Mouse (Mus musculus) MEL (cell line): ENCODE data around the gene Zfp78. TPM values are rescaled to one million over a fixed set of nuclear protein-coding genes. Genes with fewer than 3 reads are reported as not detected.

ENCODE experiments used
- DNase-seq: peaks from one replicate; pipeline ENCODE4 v3.0.0; 2011; ENCODE audit warnings: low read depth, low spot score
- H3K27ac ChIP-seq: 2 replicates; pipeline ENCODE4 v1.5.1; 2012; ENCODE audit warnings: low read depth, mild to moderate bottlenecking, control low read depth, low read length, moderate library complexity; ENCODE audit not compliant: control insufficient read depth
- H3K27me3 ChIP-seq, 2 experiments: fragments of 150-350 bp in 1 of 2; sonication (generic) in 1 of 2; 2 replicates each; pipeline ENCODE4 v1.6.1; 2012; ENCODE audit warnings: low read length in 2 of 2, mild to moderate bottlenecking in 2 of 2, improper control_type of control experiment in 1 of 2, moderate library complexity in 1 of 2; ENCODE audit not compliant: insufficient read depth in 2 of 2, control insufficient read depth in 1 of 2
- H3K36me3 ChIP-seq, 2 experiments: 2 replicates each; pipeline ENCODE4 v1.6.1; 2012 to 2014; ENCODE audit warnings: low read length in 2 of 2, improper control_type of control experiment in 1 of 2, inconsistent platforms in 1 of 2, mild to moderate bottlenecking in 1 of 2; ENCODE audit not compliant: insufficient read depth in 2 of 2, control insufficient read depth in 1 of 2
- H3K4me1 ChIP-seq, 2 experiments: fragments of 150-350 bp in 1 of 2; sonication (generic) in 1 of 2; 2 replicates each; pipeline ENCODE4 v1.6.1; 2012; ENCODE audit warnings: low read length in 2 of 2, improper control_type of control experiment in 1 of 2, mild to moderate bottlenecking in 1 of 2; ENCODE audit not compliant: insufficient read depth in 2 of 2, control insufficient read depth in 1 of 2
- H3K4me3 ChIP-seq, 2 experiments: fragments of 150-350 bp in 1 of 2; sonication (generic) in 1 of 2; 2 replicates each; pipeline ENCODE4 v1.5.1; 2012; ENCODE audit warnings: low read depth in 2 of 2, low read length in 2 of 2, mild to moderate bottlenecking in 2 of 2, moderate library complexity in 2 of 2, control low read depth in 1 of 2, improper control_type of control experiment in 1 of 2; ENCODE audit not compliant: control insufficient read depth in 1 of 2, insufficient read depth in 1 of 2
- H3K79me2 ChIP-seq: 2 replicates; pipeline ENCODE4 v1.6.1; 2012; ENCODE audit warnings: mild to moderate bottlenecking, low read length, moderate library complexity; ENCODE audit not compliant: control insufficient read depth, poor library complexity, insufficient read depth
- H3K9ac ChIP-seq: 2 replicates; pipeline ENCODE4 v1.6.1; 2012; ENCODE audit warnings: low read depth, mild to moderate bottlenecking, control low read depth, low read length, moderate library complexity; ENCODE audit not compliant: control insufficient read depth, poor library complexity, severe bottlenecking
- H3K9me3 ChIP-seq: fragments of 150-350 bp; sonication (generic); replicated peaks from 2 replicates; pipeline ENCODE4 v1.6.1; 2012; ENCODE audit warnings: mild to moderate bottlenecking, low read length, improper control_type of control experiment, moderate library complexity; ENCODE audit not compliant: insufficient read depth
- BHLHE40 ChIP-seq: IDR thresholded peaks from 2 replicates; pipeline ENCODE4 v1.6.1; 2012; ENCODE audit warnings: low read depth, mild to moderate bottlenecking, inconsistent platforms, low read length, improper control_type of control experiment, borderline replicate concordance
- CHD2 ChIP-seq: IDR thresholded peaks from 2 replicates; pipeline ENCODE4 v1.6.1; 2011; ENCODE audit warnings: low read length, improper control_type of control experiment
- CTCF ChIP-seq, 3 experiments: IDR thresholded peaks in 2 of 3; conservative IDR thresholded peaks in 1 of 3; 2 replicates each; pipeline ENCODE4 v1.5.1; 2011 to 2012; ENCODE audit warnings: low read length in 3 of 3, low read depth in 2 of 3, mild to moderate bottlenecking in 2 of 3, improper control_type of control experiment in 1 of 3, inconsistent platforms in 1 of 3, mixed read lengths in 1 of 3, moderate library complexity in 1 of 3; ENCODE audit not compliant: control insufficient read depth in 1 of 3, insufficient read depth in 1 of 3, poor library complexity in 1 of 3, severe bottlenecking in 1 of 3
- E2F4 ChIP-seq: IDR thresholded peaks from 2 replicates; pipeline ENCODE4 v1.6.1; 2011; ENCODE audit warnings: low read depth, low read length, improper control_type of control experiment, borderline replicate concordance
- ELF1 ChIP-seq: IDR thresholded peaks from 2 replicates; pipeline ENCODE4 v1.6.1; 2014; ENCODE audit warnings: low read depth, mild to moderate bottlenecking, inconsistent platforms, low read length, improper control_type of control experiment, moderate library complexity
- GABPA ChIP-seq: IDR thresholded peaks from 2 replicates; pipeline ENCODE4 v1.6.1; 2012; ENCODE audit warnings: low read depth, mild to moderate bottlenecking, inconsistent platforms, low read length, improper control_type of control experiment, moderate library complexity
- GATA1 ChIP-seq: IDR thresholded peaks from 2 replicates; pipeline ENCODE4 v1.6.1; 2011; ENCODE audit warnings: low read depth, low read length, improper control_type of control experiment
- HCFC1 ChIP-seq: IDR thresholded peaks from 2 replicates; pipeline ENCODE4 v1.6.1; 2012; ENCODE audit warnings: low read depth, mild to moderate bottlenecking, inconsistent platforms, low read length, improper control_type of control experiment, moderate library complexity
- JUND ChIP-seq: IDR thresholded peaks from 2 replicates; pipeline ENCODE4 v1.6.1; 2011; ENCODE audit warnings: low read depth, mild to moderate bottlenecking, improper control_type of control experiment, low read length
- KAT2A ChIP-seq: conservative IDR thresholded peaks from 2 replicates; pipeline ENCODE4 v1.6.1; 2012; ENCODE audit warnings: low read depth, low read length, improper control_type of control experiment, inconsistent platforms
- MAX ChIP-seq: IDR thresholded peaks from 2 replicates; pipeline ENCODE4 v1.6.1; 2011; ENCODE audit warnings: low read length, improper control_type of control experiment
- MAZ ChIP-seq: IDR thresholded peaks from 2 replicates; pipeline ENCODE4 v1.6.1; 2012; ENCODE audit warnings: low read depth, mild to moderate bottlenecking, inconsistent platforms, low read length, improper control_type of control experiment
- MEF2A ChIP-seq: IDR thresholded peaks from 2 replicates; pipeline ENCODE4 v1.6.1; 2014; ENCODE audit warnings: low read depth, mild to moderate bottlenecking, inconsistent platforms, low read length, improper control_type of control experiment; ENCODE audit not compliant: poor library complexity, insufficient replicate concordance, severe bottlenecking; ENCODE audit errors: extremely low read depth
- MXI1 ChIP-seq: IDR thresholded peaks from 2 replicates; pipeline ENCODE4 v1.6.1; 2011; ENCODE audit warnings: mild to moderate bottlenecking, low read depth, low read length, improper control_type of control experiment
- MYC ChIP-seq: IDR thresholded peaks from 2 replicates; pipeline ENCODE4 v1.6.1; 2011; ENCODE audit warnings: low read depth, mild to moderate bottlenecking, low read length, improper control_type of control experiment, moderate library complexity
- NELFE ChIP-seq: IDR thresholded peaks from 2 replicates; pipeline ENCODE4 v1.6.1; 2011; ENCODE audit warnings: low read depth, low read length, improper control_type of control experiment
- POLR2A ChIP-seq, 2 experiments: IDR thresholded peaks; 2 replicates each; pipeline ENCODE4 v1.6.1; 2011 to 2012; ENCODE audit warnings: low read length in 2 of 2, mild to moderate bottlenecking in 2 of 2, control low read depth in 1 of 2, improper control_type of control experiment in 1 of 2, low read depth in 1 of 2, moderate library complexity in 1 of 2; ENCODE audit not compliant: control insufficient read depth in 1 of 2, insufficient read depth in 1 of 2, poor library complexity in 1 of 2
- POLR2AphosphoS5 ChIP-seq: IDR thresholded peaks from 2 replicates; pipeline ENCODE4 v1.6.1; 2012; ENCODE audit warnings: low read depth, borderline replicate concordance, mild to moderate bottlenecking, inconsistent platforms, low read length, moderate library complexity, mixed read lengths
- RAD21 ChIP-seq: IDR thresholded peaks from 2 replicates; pipeline ENCODE4 v1.6.1; 2011; ENCODE audit warnings: mild to moderate bottlenecking, low read depth, low read length, improper control_type of control experiment
- SMC3 ChIP-seq: IDR thresholded peaks from 2 replicates; pipeline ENCODE4 v1.6.1; 2011; ENCODE audit warnings: low read depth, low read length, improper control_type of control experiment
- TAL1 ChIP-seq: IDR thresholded peaks from 2 replicates; pipeline ENCODE4 v1.6.1; 2012; ENCODE audit warnings: mild to moderate bottlenecking, inconsistent platforms, low read length, moderate library complexity, mixed read lengths
- TBP ChIP-seq: IDR thresholded peaks from 2 replicates; pipeline ENCODE4 v1.8.0; 2011; ENCODE audit warnings: low read depth, low read length, improper control_type of control experiment
- USF1 ChIP-seq: IDR thresholded peaks from 2 replicates; pipeline ENCODE4 v1.6.1; 2014; ENCODE audit warnings: low read depth, mild to moderate bottlenecking, inconsistent platforms, low read length, improper control_type of control experiment, moderate library complexity
- ZC3H11A ChIP-seq: IDR thresholded peaks from 2 replicates; pipeline ENCODE4 v1.6.1; 2012; ENCODE audit warnings: low read depth, mild to moderate bottlenecking, inconsistent platforms, low read length, improper control_type of control experiment
- ZMIZ1 ChIP-seq: IDR thresholded peaks from 2 replicates; pipeline ENCODE4 v1.6.1; 2012; ENCODE audit warnings: low read depth, mild to moderate bottlenecking, inconsistent platforms, low read length, improper control_type of control experiment, moderate library complexity
- ZNF384 ChIP-seq: IDR thresholded peaks from 2 replicates; pipeline ENCODE4 v1.6.1; 2012; ENCODE audit warnings: low read depth, mild to moderate bottlenecking, inconsistent platforms, low read length, improper control_type of control experiment
- polyA plus RNA-seq, 2 experiments: library from polyadenylated mRNA; stranded (reverse) in 1 of 2; unstranded in 1 of 2; fragments of >175 nt in 1 of 2; fragments of >200 nt in 1 of 2; gene quantifications; 2 replicates each; pipeline versions ENCODE4 v1.2.1 to v1.2.4; 2012; ENCODE audit warnings: low replicate concordance in 2 of 2, low read depth in 1 of 2; ENCODE audit not compliant: insufficient read length in 2 of 2, insufficient read depth in 1 of 2, missing spikeins in 1 of 2
- total RNA-seq: library from RNA; depleted of rRNA; stranded (reverse); fragments of 300-350 nt; gene quantifications from 2 replicates; pipeline ENCODE4 v1.2.3, GENCODE M21; 2012

Zfp78 gene
- total and polyA plus RNA-seq, 3 experiments: 0.50 to 0.67 TPM; not detected in 1

DNA sequence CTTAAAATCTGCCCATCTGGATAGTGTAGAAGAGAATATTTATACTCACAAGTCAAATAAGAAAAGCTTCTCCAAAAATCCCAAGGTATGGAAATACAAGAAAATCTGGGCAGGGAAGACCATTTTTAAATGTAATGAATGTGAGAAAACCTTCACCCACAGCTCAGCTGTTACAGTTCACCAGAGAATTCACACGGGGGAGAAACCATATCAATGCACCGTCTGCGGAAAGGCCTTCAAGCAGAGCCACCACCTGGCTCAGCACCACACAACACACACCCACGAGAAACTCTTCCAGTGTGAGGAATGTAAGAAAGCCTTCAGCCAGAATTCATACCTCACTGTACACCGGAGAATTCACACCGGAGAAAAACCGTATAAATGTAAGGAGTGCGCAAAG lies 15.4 kb downstream of the Zfp78 start:
- Histone ChIP-seq H3K4me3 (no peak overlapping the region), H3K9ac (no peak overlapping the region), H3K79me2 (no peaks in the 10 kb centered on the region), H3K4me1 (peaks cover 0 to 3% of the 10 kb centered on the region in 2 experiments; a peak in 1 of 4 replicates), H3K27ac (no peak overlapping the region)
- TF ChIP-seq ZNF384: no peak
- TF ChIP-seq SMC3: no peak
- no peak for TF ChIP-seq KAT2A
- TF ChIP-seq, all 39 proteins: peak for 0
- H3K9me3 ChIP-seq: no peaks in the 10 kb centered on the region
- H3K27me3 ChIP-seq: no peaks in the 10 kb centered on the region
- DNase-seq: no peak
- H3K36me3 ChIP-seq: no peaks in the 10 kb centered on the region

DNA sequence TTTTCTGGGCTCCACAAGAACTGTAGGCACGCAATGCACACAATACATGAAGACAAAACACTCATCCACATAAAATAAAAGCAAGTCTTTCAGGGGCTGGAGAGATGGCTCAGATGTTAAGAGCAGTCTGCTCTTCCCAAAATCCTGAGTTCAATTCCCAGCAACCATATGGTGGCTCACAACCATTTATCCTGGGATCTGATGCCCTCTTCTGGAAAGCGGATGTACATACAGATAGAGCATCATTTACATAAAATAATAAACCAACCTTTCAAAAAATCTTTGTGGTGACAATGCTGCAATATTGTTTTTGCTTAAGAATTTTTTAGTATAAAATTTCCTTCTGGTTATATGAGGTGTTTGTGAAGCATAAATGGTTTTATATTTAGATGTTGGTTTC lies 18.4 kb downstream of the Zfp78 start:
- Histone ChIP-seq H3K4me1 (peaks cover 0 to 12% of the 10 kb centered on the region in 2 experiments; a peak in 2 of 4 replicates), H3K27ac (no peak overlapping the region), H3K36me3 (peaks cover 0 to 2% of the 10 kb centered on the region in 2 experiments; a peak in 1 of 4 replicates), H3K79me2 (no peaks in the 10 kb centered on the region), H3K9ac (no peak overlapping the region), H3K27me3 (no peaks in the 10 kb centered on the region), H3K9me3 (no peaks in the 10 kb centered on the region), H3K4me3 (no peak overlapping the region)
- DNase-seq: peak; percentile 19
- TF ChIP-seq SMC3 (peak; percentile 12; the same call in 1 of the 2 replicates), USF1 (no peak), CTCF (IDR thresholded peaks at IDR 0.05 in 2 of 3, conservative IDR thresholded peaks at IDR 0.05 in 1 of 3; ENCODE audit: control insufficient read depth in 1 of 3, insufficient read depth in 1 of 3, low read depth in 2 of 3, low read length in 3 of 3, poor library complexity in 1 of 3, severe bottlenecking in 1 of 3) (peak in 2 of 3 experiments; percentile 9 to 21; a peak in 2 of 6 replicates)

DNA sequence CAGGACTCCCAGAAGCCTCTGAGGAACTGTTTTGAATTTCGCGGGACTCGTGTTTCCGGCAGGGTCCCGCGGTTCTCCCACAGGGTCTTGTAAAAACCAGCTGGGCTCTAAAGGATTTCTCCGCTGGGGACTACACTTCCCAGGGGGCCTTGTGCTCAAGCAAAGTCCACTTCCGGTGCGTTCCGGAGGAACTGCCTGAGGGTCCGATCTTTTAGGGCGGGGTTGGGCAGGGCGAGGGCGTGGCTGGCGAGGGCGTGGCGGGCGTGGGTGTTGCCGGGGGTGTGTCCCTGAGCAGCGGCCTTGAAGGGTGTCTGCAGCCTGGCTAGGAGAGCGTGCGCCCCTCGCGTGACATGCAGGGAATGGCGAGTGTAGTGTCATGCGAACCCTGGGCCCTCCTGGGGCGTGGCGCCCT lies 20.0 kb downstream of the Zfp78 start, which contains the start of gene Zfp28:
Zfp28 (plus strand) TSS at position 252 of the 412 bp plus-strand sequence.
- Histone ChIP-seq H3K4me1 (peaks cover 0 to 12% of the 10 kb centered on the region in 2 experiments; a peak in 2 of 4 replicates), H3K9ac (peak within 1 kb of the TSS; percentile 68), H3K4me3 (peak within 1 kb of the TSS; percentile 59 to 68), H3K27me3 (no peaks in the 10 kb centered on the region), H3K79me2 (no peaks in the 10 kb centered on the region), H3K36me3 (peaks cover 0 to 2% of the 10 kb centered on the region in 2 experiments; a peak in 1 of 4 replicates), H3K27ac (no peak within 1 kb of the TSS), H3K9me3 (no peaks in the 10 kb centered on the region)
- peak; percentile 95 for DNase-seq
- TF ChIP-seq NELFE: no peak
- TF ChIP-seq POLR2A (IDR thresholded peaks at IDR 0.05; ENCODE audit: control insufficient read depth in 1 of 2, insufficient read depth in 1 of 2, low read depth in 1 of 2, low read length in 2 of 2, poor library complexity in 1 of 2): no peak; a peak in 1 of 4 replicates
- no peak for TF ChIP-seq SMC3
- no peak for TF ChIP-seq POLR2AphosphoS5
- TF ChIP-seq MXI1: peak; percentile 95
- no peak for TF ChIP-seq CHD2
- no peak for TF ChIP-seq TBP
- TF ChIP-seq GABPA: no peak
- no peak for TF ChIP-seq ZMIZ1
- TF ChIP-seq CTCF (IDR thresholded peaks at IDR 0.05 in 2 of 3, conservative IDR thresholded peaks at IDR 0.05 in 1 of 3; ENCODE audit: control insufficient read depth in 1 of 3, insufficient read depth in 1 of 3, low read depth in 2 of 3, low read length in 3 of 3, poor library complexity in 1 of 3, severe bottlenecking in 1 of 3): 0 out of 6 replicates have a peak, but pooled peaks of 1 of the 3 experiments have one; percentile 12
- peak; percentile 33; the same call in 1 of the 2 replicates for TF ChIP-seq BHLHE40
- no peak for TF ChIP-seq GATA1
- no peak for TF ChIP-seq MEF2A
- peak; percentile 81 for TF ChIP-seq ELF1
- TF ChIP-seq MYC: no peak
- no peak for TF ChIP-seq RAD21
- peak; percentile 99 for TF ChIP-seq HCFC1
- TF ChIP-seq E2F4: no peak
- no peak for TF ChIP-seq USF1
- TF ChIP-seq JUND: no peak
- TF ChIP-seq MAX: peak; percentile 74
- no peak for TF ChIP-seq ZC3H11A
- TF ChIP-seq MAZ: peak; percentile 47; the same call in 1 of the 2 replicates
- TF ChIP-seq TAL1: no peak
